Mouse (Mus musculus): ENCODE measurements at regions not wholly inside any gene's neighbourhood (a gene's known extent, or its start where the extent isn't known, plus 50 kb on each side); places are given as distances from the start of the nearest gene placed in this dataset.

- DNase-seq = no peak
Measured at GRCm38 (mm10) chr9:100097028-100097427, 221.1 kb upstream of the Sox14 start.

- no peak for DNase-seq
Measured at GRCm38 (mm10) chr9:100095559-100095959, 219.6 kb upstream of the Sox14 start.

- DNase-seq = no peak
Measured at GRCm38 (mm10) chr9:100094956-100095558, 219.1 kb upstream of the Sox14 start.

GRCm38 (mm10) chr9:100071141-100071540 is 195.2 kb upstream of the Sox14 start:
- no peak for DNase-seq

- DNase-seq = no peak
Measured at GRCm38 (mm10) chr9:100058541-100058940, 182.6 kb upstream of the Sox14 start.

GRCm38 (mm10) chr9:100046213-100046807 is 170.3 kb upstream of the Sox14 start:
- DNase-seq = no peak

- DNase-seq = no peak
Measured at GRCm38 (mm10) chr9:100045636-100046035, 169.7 kb upstream of the Sox14 start.

GRCm38 (mm10) chr9:100041776-100042175 is 165.8 kb upstream of the Sox14 start:
- DNase-seq = no peak

GRCm38 (mm10) chr9:100023641-100024040 is 147.7 kb upstream of the Sox14 start:
- DNase-seq = peak; percentile 17

GRCm38 (mm10) chr9:100022035-100022434 is 146.1 kb upstream of the Sox14 start:
- DNase-seq = no peak

- no peak for DNase-seq
Measured at GRCm38 (mm10) chr9:99995204-99995603, 119.2 kb upstream of the Sox14 start.

GRCm38 (mm10) chr9:99994285-99995144 is 118.5 kb upstream of the Sox14 start:
- DNase-seq = no peak

GRCm38 (mm10) chr9:99987376-99987775 is 111.4 kb upstream of the Sox14 start:
- no peak for DNase-seq

GRCm38 (mm10) chr9:99980734-99981133 is 104.8 kb upstream of the Sox14 start:
- peak; percentile 21 for DNase-seq

- no peak for DNase-seq
Measured at GRCm38 (mm10) chr9:99961561-99961960, 85.6 kb upstream of the Sox14 start.

- no peak for DNase-seq
Measured at GRCm38 (mm10) chr9:99954720-99955119, 78.8 kb upstream of the Sox14 start.

GRCm38 (mm10) chr9:99954038-99954618 is 78.2 kb upstream of the Sox14 start:
- DNase-seq = no peak

Data from lung, postnatal 14 days (tissue).